Mouse (Mus musculus): ENCODE results near the gene Cd82.

Gene Cd82

DNA sequence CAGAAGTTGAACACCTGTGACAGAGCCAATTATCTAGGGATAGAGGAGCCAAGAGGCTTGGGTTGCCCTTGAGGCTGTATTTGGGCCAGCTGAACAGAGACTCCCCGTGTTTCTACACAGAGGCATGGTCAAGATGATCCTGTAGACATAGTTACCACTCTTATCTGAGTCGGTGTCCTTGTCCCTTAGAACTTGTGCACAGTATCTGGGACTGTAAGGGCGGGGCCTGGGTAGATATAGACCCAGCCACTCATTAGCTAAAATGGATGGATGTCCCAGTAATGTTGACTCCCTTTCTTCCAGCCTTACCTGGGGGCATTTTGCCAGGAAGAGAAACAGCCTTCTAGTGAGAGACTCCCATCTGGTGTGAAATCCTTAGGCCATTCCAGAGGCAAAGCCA, 3.4 kb upstream of the Cd82 start:
- no peak for DNase-seq (ENCODE audit: extremely low spot score)

GRCm38 (mm10) chr2:93461869-93462714, 848 bp downstream of the Cd82 start:
- DNase-seq (ENCODE audit: extremely low spot score) = peak; percentile 95

- no peak for DNase-seq (ENCODE audit: extremely low spot score)
Observed at GRCm38 (mm10) chr2:93460786-93461469, 2.0 kb downstream of the Cd82 start.

DNA sequence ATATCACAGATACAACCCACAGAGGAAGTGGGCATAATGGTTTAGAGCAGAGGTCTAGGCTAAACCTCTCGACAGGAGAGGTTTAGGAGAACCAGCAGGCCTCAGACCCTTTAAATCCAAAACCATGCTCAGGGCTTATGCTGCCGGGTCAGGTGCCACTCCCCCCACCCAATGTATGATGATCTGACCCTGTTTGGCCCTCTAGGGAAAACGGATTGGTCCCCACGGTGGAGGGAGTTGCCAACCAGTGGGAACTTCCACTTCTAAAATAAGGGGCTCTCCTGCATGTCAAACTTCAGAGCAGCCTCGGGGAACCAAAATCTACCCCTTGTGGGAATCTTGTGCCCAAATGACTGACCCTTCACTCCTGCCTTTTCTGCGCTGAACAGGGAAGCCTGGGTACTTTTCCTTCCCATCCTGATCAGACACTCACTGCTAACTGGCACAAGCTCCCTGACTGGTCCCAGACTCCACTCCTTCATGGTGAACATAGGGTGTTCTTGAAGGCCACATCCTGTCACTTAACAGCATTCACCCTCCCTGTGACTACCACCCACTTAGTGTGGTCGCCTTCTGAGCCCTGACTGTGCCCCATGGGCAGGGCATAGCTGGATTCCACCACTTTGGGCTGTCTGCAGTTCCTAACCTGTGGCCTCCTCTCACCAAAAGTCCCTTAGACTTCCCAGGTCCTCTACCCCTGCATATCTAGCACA, 3.6 kb downstream of the Cd82 start:
- DNase-seq (ENCODE audit: extremely low spot score) = no peak

DNA sequence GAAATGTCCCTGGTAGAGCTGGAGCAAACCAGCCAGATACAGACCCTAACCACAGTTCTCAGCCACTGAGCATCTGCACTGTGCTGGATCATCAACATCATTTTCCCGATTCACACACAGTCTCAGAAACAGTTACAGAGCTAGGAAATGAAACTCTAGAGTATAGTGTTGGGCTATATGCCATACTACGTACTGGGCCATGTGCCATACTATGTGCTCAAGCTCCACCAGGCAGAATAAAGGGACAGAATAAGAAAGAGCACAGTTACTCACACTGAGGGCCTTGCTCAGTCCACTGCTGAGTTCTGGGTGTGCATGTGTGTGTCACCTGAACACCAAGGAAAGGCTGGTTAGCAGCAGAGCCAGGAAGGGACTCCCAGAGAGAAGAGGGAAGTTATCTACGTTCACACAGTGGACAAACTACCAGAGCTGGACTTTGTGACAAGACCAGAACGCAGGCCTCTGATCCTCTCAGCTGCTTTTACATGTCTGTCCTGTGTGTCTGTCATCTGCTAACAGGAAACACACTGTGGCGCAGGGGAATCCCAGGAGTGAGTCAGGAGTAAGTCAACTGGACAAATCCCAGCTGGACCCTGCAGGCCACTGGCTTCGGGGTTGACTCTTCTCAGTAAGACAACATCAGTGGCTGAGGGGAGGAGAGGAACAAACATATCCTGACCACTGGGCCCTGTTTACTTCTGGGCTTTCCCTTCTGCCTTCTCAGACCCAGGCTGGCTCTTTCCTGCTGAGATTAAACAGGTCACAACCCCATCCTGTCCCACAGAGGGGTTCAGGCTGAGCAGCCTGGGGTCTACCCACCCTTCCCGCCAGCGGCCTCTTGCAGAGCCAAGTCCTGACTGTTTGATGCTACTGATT, 4.4 kb downstream of the Cd82 start:
- DNase-seq (ENCODE audit: extremely low spot score) = no peak

GRCm38 (mm10) chr2:93457426-93458130, 5.4 kb downstream of the Cd82 start:
- DNase-seq (ENCODE audit: extremely low spot score) = no peak

GRCm38 (mm10) chr2:93456140-93456539, 6.8 kb downstream of the Cd82 start:
- DNase-seq (ENCODE audit: extremely low spot score) = no peak

GRCm38 (mm10) chr2:93454817-93455591, 7.9 kb downstream of the Cd82 start:
- DNase-seq (ENCODE audit: extremely low spot score) = no peak

GRCm38 (mm10) chr2:93454334-93454733, 8.6 kb downstream of the Cd82 start:
- no peak for DNase-seq (ENCODE audit: extremely low spot score)

- no peak for DNase-seq (ENCODE audit: extremely low spot score)
Observed at GRCm38 (mm10) chr2:93453046-93453445, 9.9 kb downstream of the Cd82 start.

DNA sequence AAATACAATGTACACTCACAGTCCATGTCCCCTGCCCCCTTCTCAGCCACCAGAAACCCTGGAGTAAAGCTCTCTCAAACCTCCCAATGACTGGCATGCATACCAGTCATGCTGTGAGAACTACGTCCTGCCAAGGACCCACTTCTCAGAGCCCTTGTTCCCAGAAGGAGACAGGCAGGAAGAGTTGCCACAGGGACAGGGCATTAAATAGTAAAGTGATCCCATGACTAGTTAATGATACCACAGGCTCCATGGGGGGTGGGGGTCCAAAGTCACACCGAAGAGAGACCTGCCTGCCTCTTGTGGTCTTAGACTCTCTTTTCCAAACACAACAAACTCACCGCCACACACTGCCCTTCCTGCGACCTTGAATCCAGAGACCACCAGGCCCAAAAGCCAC, 10.4 kb downstream of the Cd82 start:
- DNase-seq (ENCODE audit: extremely low spot score) = no peak

DNA sequence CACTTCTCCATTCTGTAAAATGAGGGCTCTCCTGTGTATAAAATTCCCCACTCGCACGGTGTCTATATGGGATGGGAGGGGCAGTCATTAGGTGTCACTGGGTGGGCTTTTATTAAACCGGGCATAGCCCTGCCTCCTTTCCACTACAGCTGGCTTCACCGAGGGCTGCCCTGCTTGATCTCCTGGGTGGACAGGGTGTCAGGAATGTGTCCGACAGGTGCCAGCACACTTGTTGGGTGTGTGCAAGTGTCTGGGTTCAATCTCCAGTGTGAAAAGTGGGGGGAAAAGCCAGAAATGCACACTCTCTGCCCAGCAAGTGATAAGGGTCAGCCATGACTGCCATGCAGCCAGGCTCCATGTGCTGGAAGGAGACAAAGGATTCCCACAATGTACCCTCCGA, 10.9 kb downstream of the Cd82 start:
- no peak for DNase-seq (ENCODE audit: extremely low spot score)

- peak; percentile 32 for DNase-seq (ENCODE audit: extremely low spot score)
Observed at GRCm38 (mm10) chr2:93451219-93451938, 11.6 kb downstream of the Cd82 start.

DNA sequence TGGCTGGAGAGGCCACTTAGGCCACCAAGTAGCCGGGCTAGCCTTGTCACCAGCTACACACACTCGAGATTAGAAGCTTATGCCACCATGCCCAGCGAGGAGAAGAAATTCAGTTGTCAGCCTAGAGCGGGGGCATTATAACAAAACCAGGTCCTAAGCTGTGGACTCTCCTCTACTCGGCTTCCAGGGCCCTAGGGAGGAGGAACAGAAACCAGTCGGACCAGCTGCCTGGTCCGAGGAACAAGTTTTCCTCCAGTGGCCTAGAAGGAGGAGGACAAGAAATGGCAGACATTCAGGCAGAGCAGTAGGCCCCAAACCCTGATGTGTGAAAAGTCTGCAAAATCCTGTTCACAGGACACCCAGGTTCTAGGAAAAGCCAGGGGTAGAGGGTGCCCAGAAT, 12.2 kb downstream of the Cd82 start:
- no peak for DNase-seq (ENCODE audit: extremely low spot score)

DNA sequence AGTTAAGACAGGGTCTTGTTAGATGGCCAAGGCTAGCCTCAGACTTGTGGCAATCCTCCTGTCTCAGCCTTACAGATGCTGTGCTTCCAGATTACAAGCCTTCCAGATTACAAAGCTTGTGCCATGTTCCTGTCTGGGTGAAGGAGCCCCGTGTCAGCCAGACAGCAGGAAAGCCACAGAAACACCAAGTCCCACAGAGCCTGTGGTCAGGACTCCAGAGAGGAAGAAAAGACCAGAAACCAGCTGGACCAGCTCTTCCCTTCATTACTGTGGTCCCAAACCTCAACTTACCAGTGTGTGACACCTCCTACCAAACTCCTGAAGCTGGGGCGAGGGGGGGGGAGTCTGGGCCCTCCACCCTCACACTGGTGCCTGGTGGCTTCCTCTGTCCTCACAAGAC, 13.3 kb downstream of the Cd82 start:
- DNase-seq (ENCODE audit: extremely low spot score) = no peak

DNA sequence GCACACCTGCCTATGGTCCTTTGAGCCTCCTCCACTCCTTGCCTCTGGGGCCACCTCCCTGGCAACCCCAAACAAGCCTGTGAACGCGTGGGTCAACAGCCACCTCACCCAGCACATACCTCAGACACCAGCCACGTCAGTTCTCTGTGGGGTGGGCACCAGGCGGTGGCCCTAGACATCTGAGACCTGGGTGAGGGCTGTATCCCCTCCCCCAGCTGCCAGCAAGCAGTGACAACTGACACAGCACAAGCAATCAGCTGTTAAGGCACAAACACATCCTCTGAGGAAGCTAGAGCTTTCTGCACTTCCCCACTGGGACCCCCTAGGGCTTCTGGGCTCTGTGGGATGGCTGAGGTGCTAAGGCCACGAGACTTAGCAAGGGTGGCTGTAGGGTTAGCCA, 14.2 kb downstream of the Cd82 start:
- no peak for DNase-seq (ENCODE audit: extremely low spot score)

GRCm38 (mm10) chr2:93447500-93448249, 15.3 kb downstream of the Cd82 start:
- DNase-seq (ENCODE audit: extremely low spot score) = no peak

- DNase-seq (ENCODE audit: extremely low spot score) = no peak
Observed at GRCm38 (mm10) chr2:93446606-93447353, 16.2 kb downstream of the Cd82 start.
